10 mouse cellular contexts compared by ENCODE assay signal in genomic region chr1:54585278-54585846, GRCm38 (mm10). TPM values are rescaled to one million over a fixed set of nuclear protein-coding genes. Genes with fewer than 3 reads are reported as not detected.
DNase-seq lines count a peak whose midpoint lies in the region; ATAC-seq lines count a peak whose summit lies in the region.
"Had no signal": no experiment of that assay in that cellular context is flagged by ENCODE, and none has a peak within 500 bp of the region (broad histone marks: within the 10 kb centered on the region; RNA-seq: fewer than 3 reads in every experiment).

No protein-coding gene starts in this region.

- H3K27ac ChIP-seq in hindbrain, embryonic 12.5 days, result no peak overlapping the region
- H3K27ac ChIP-seq in midbrain, embryonic 11.5 days (ENCODE audit: low read depth, low read length), result no peak overlapping the region
- H3K27ac ChIP-seq in stomach, embryonic 15.5 days, result peak overlapping the region; percentile 54; the same call in 1 of the 2 replicates

- H3K4me1 ChIP-seq in hindbrain, embryonic 12.5 days, result peaks cover 10% of the 10 kb centered on the region; the same call in 1 of the 2 replicates
- peaks cover 8% of the 10 kb centered on the region; the same call in 1 of the 2 replicates for H3K4me1 ChIP-seq in midbrain, embryonic 11.5 days (ENCODE audit: control insufficient read depth, insufficient read depth, low read length)
- no peaks in the 10 kb centered on the region for H3K4me1 ChIP-seq in stomach, embryonic 15.5 days

- H3K9me3 ChIP-seq in hindbrain, embryonic 12.5 days (replicated peaks), result no peaks in the 10 kb centered on the region
- no peaks in the 10 kb centered on the region for H3K9me3 ChIP-seq in midbrain, embryonic 11.5 days (ENCODE audit: control insufficient read depth, low read length)
- no peaks in the 10 kb centered on the region for H3K9me3 ChIP-seq in stomach, embryonic 15.5 days

- H3K4me2 ChIP-seq in hindbrain, embryonic 12.5 days (replicated peaks), result peak overlapping the region; percentile 13; the same call in 1 of the 2 replicates
- H3K4me2 ChIP-seq in midbrain, embryonic 11.5 days, result no peak overlapping the region
- H3K4me2 ChIP-seq in stomach, embryonic 15.5 days, result no peak overlapping the region
- H3K4me2 ChIP-seq: lung, embryonic 14.5 days had no signal

- WGBS in hindbrain, embryonic 12.5 days, result 14% methylated on average over 9 of the region's 9 CpGs
- WGBS in midbrain, embryonic 11.5 days, result 16% methylated on average over 9 of the region's 9 CpGs
- WGBS in stomach, embryonic 15.5 days, result 48% methylated on average over 9 of the region's 9 CpGs

- ATAC-seq in hindbrain, embryonic 12.5 days (ENCODE audit: low FRiP score), result peak; percentile 52
- ATAC-seq in midbrain, embryonic 11.5 days (ENCODE audit: low FRiP score), result peak; percentile 75
- ATAC-seq in stomach, embryonic 15.5 days (ENCODE audit: insufficient read depth, low FRiP score, low read depth), result no peak
- ATAC-seq: Patski had no signal

- H3K4me3 ChIP-seq in hindbrain, embryonic 12.5 days, result no peak overlapping the region
- no peak overlapping the region for H3K4me3 ChIP-seq in midbrain, embryonic 11.5 days (ENCODE audit: low read depth, low read length)
- no peak overlapping the region for H3K4me3 ChIP-seq in stomach, embryonic 15.5 days (replicated peaks)

- H3K27me3 ChIP-seq in hindbrain, embryonic 12.5 days, result no peaks in the 10 kb centered on the region
- no peaks in the 10 kb centered on the region for H3K27me3 ChIP-seq in midbrain, embryonic 11.5 days (ENCODE audit: control insufficient read depth, insufficient read depth, low read length)
- no peaks in the 10 kb centered on the region for H3K27me3 ChIP-seq in stomach, embryonic 15.5 days (replicated peaks)

- no peaks in the 10 kb centered on the region for H3K36me3 ChIP-seq in hindbrain, embryonic 12.5 days
- H3K36me3 ChIP-seq in midbrain, embryonic 11.5 days (ENCODE audit: control insufficient read depth, insufficient read depth, low read length), result no peaks in the 10 kb centered on the region
- H3K36me3 ChIP-seq in stomach, embryonic 15.5 days, result no peaks in the 10 kb centered on the region

- peak; percentile 56 for DNase-seq in lung, postnatal 25 days (ENCODE audit: low spot score)
- DNase-seq in lung, postnatal 10 days, result no peak
- DNase-seq in midbrain, embryonic 11.5 days (ENCODE audit: low spot score, missing footprints), result peak; percentile 83
- no peak for DNase-seq in right cerebral cortex, postnatal 10 days (ENCODE audit: low spot score in 2 of 2)
- DNase-seq in right cerebral cortex, postnatal 25 days, result no peak
- DNase-seq in cerebellum, adult 9-11 months, result no peak
- DNase-seq: lung, embryonic 14.5 days had no signal

- H3K9ac ChIP-seq in hindbrain, embryonic 12.5 days, result no peak overlapping the region
- peak overlapping the region; percentile 20; the same call in 1 of the 2 replicates for H3K9ac ChIP-seq in midbrain, embryonic 11.5 days (ENCODE audit: low read length)
- no peak overlapping the region for H3K9ac ChIP-seq in stomach, embryonic 15.5 days
- H3K9ac ChIP-seq: lung, embryonic 14.5 days had no signal

RNA-seq across cellular contexts. Expression of gene Pgap1, which starts 27.9 kb away (rescaled TPM):
- 17.9 and 18.3 TPM in 2 replicates for polyA plus RNA-seq in hindbrain, embryonic 12.5 days (2016; fragmentation: Nextera tagmentation; extraction: Ambion mirVana)
- polyA plus RNA-seq in midbrain, embryonic 11.5 days (2014; fragmentation: Nextera tagmentation; extraction: Ambion mirVana), result 13.7 and 17.6 TPM in 2 replicates
- polyA plus RNA-seq in stomach, embryonic 15.5 days (2015; fragmentation: Nextera tagmentation; extraction: Ambion mirVana), result 10.8 and 11.7 TPM in 2 replicates

Comparison
In these comparisons a context has a peak if more than half of its experiments do, and no peak if none do; other contexts are left out.
1. DNase-seq: peak in lung, postnatal 25 days (single experiment) and midbrain, embryonic 11.5 days (single experiment); none in lung, postnatal 10 days (single experiment), right cerebral cortex, postnatal 10 days (0 of 2), right cerebral cortex, postnatal 25 days (single experiment) and cerebellum, adult 9-11 months (single experiment).